Mouse (Mus musculus) CH12.LX (cell line): ENCODE data around the gene Crygb. TPM values are rescaled to one million over a fixed set of nuclear protein-coding genes. Genes with fewer than 3 reads are reported as not detected.
A peak's percentile ranks its signal among the peaks of the same experiment; 100 is the strongest.

ENCODE experiments used
- DNase-seq: peaks from one replicate; pipeline ENCODE4 v3.0.0-alpha.2; 2013; ENCODE audit errors: extremely low read depth
- H3K27ac ChIP-seq: 2 replicates; pipeline ENCODE4 v1.5.1; 2012; ENCODE audit warnings: low read depth, mild to moderate bottlenecking, control low read depth, moderate library complexity; ENCODE audit not compliant: insufficient read depth
- H3K27me3 ChIP-seq: replicated peaks from 2 replicates; pipeline ENCODE3; 2012; ENCODE audit warnings: inconsistent platforms
- H3K36me3 ChIP-seq, 2 experiments: replicated peaks in 1 of 2; 2 replicates each; pipeline versions ENCODE3 to v1.6.1; 2012; ENCODE audit warnings: inconsistent platforms in 1 of 2, low read length in 1 of 2, mild to moderate bottlenecking in 1 of 2, mixed read lengths in 1 of 2, moderate library complexity in 1 of 2; ENCODE audit not compliant: control insufficient read depth in 1 of 2, insufficient read depth in 1 of 2
- H3K4me1 ChIP-seq, 2 experiments: 2 replicates each; pipeline ENCODE4 v1.6.1; 2012; ENCODE audit warnings: inconsistent platforms in 1 of 2, moderate library complexity in 1 of 2; ENCODE audit not compliant: insufficient read depth in 2 of 2, control insufficient read depth in 1 of 2
- H3K4me2 ChIP-seq: 2 replicates; pipeline ENCODE4 v1.6.1; 2012; ENCODE audit warnings: low read depth, mild to moderate bottlenecking, control low read depth; ENCODE audit not compliant: poor library complexity, insufficient read depth, severe bottlenecking
- H3K4me3 ChIP-seq, 3 experiments: fragments of 150-350 bp in 1 of 3; sonication (generic) in 1 of 3; replicated peaks in 1 of 3; 2 replicates each; pipeline versions ENCODE3 to v1.5.1; 2011 to 2012; ENCODE audit warnings: low read depth in 2 of 3, low read length in 2 of 3, mild to moderate bottlenecking in 2 of 3, moderate library complexity in 2 of 3, control low read depth in 1 of 3, improper control_type of control experiment in 1 of 3, inconsistent platforms in 1 of 3, mixed read lengths in 1 of 3; ENCODE audit not compliant: poor library complexity in 1 of 3
- H3K79me2 ChIP-seq: replicated peaks from 2 replicates; pipeline ENCODE4 v1.6.1; 2012; ENCODE audit warnings: mild to moderate bottlenecking, moderate library complexity; ENCODE audit not compliant: control insufficient read depth, poor library complexity, insufficient read depth, severe bottlenecking; ENCODE audit errors: extremely low read depth
- H3K9ac ChIP-seq: 2 replicates; pipeline ENCODE4 v1.6.1; 2012; ENCODE audit warnings: low read depth, mild to moderate bottlenecking, control low read depth, moderate library complexity; ENCODE audit not compliant: insufficient read depth
- H3K9me3 ChIP-seq: replicated peaks from 2 replicates; pipeline ENCODE3; 2012; ENCODE audit warnings: low read length, inconsistent platforms, mixed read lengths
- CHD1 ChIP-seq: IDR thresholded peaks from 2 replicates; pipeline ENCODE4 v1.6.1; 2012; ENCODE audit warnings: low read depth, low read length, improper control_type of control experiment, inconsistent platforms
- E2F4 ChIP-seq: IDR thresholded peaks from 2 replicates; pipeline ENCODE4 v1.6.1; 2011; ENCODE audit warnings: low read depth, low read length, improper control_type of control experiment; ENCODE audit not compliant: insufficient replicate concordance
- ELF1 ChIP-seq: IDR thresholded peaks from 2 replicates; pipeline ENCODE4 v1.6.1; 2014; ENCODE audit warnings: low read depth, mild to moderate bottlenecking, inconsistent platforms, low read length, improper control_type of control experiment
- EP300 ChIP-seq: IDR thresholded peaks from 2 replicates; pipeline ENCODE4 v1.6.1; 2011; ENCODE audit warnings: low read length, improper control_type of control experiment
- HCFC1 ChIP-seq: IDR thresholded peaks from 2 replicates; pipeline ENCODE4 v1.6.1; 2012; ENCODE audit warnings: low read depth, mild to moderate bottlenecking, inconsistent platforms, low read length, improper control_type of control experiment
- JUN ChIP-seq: IDR thresholded peaks from 2 replicates; pipeline ENCODE4 v1.6.1; 2011; ENCODE audit warnings: low read depth, mild to moderate bottlenecking, low read length, improper control_type of control experiment, moderate library complexity; ENCODE audit not compliant: insufficient read depth
- JUND ChIP-seq: conservative IDR thresholded peaks from 2 replicates; pipeline ENCODE4 v1.6.1; 2011; ENCODE audit warnings: low read depth, low read length, improper control_type of control experiment
- MAFK ChIP-seq: IDR thresholded peaks from 2 replicates; pipeline ENCODE4 v1.6.1; 2011; ENCODE audit warnings: low read length, improper control_type of control experiment; ENCODE audit not compliant: insufficient replicate concordance
- MAX ChIP-seq: IDR thresholded peaks from 2 replicates; pipeline ENCODE4 v1.6.1; 2011; ENCODE audit warnings: low read length, improper control_type of control experiment
- MAZ ChIP-seq: IDR thresholded peaks from 2 replicates; pipeline ENCODE4 v1.6.1; 2012; ENCODE audit warnings: low read depth, mild to moderate bottlenecking, inconsistent platforms, low read length, improper control_type of control experiment, moderate library complexity
- NELFE ChIP-seq: IDR thresholded peaks from 2 replicates; pipeline ENCODE4 v1.6.1; 2011; ENCODE audit warnings: low read depth, low read length, improper control_type of control experiment
- NRF1 ChIP-seq: IDR thresholded peaks from 2 replicates; pipeline ENCODE4 v1.6.1; 2014; ENCODE audit warnings: low read depth, mild to moderate bottlenecking, inconsistent platforms, low read length, improper control_type of control experiment, moderate library complexity
- POLR2AphosphoS2 ChIP-seq: IDR thresholded peaks from 2 replicates; pipeline ENCODE4 v1.6.1; 2011; ENCODE audit warnings: low read depth, low read length, improper control_type of control experiment
- SIN3A ChIP-seq: IDR thresholded peaks from 2 replicates; pipeline ENCODE4 v1.6.1; 2012; ENCODE audit warnings: low read length, improper control_type of control experiment, inconsistent platforms
- TBP ChIP-seq: conservative IDR thresholded peaks from 2 replicates; pipeline ENCODE4 v1.6.1; 2011; ENCODE audit warnings: low read depth, low read length, improper control_type of control experiment
- ZC3H11A ChIP-seq: IDR thresholded peaks from 2 replicates; pipeline ENCODE4 v1.6.1; 2012; ENCODE audit warnings: low read depth, mild to moderate bottlenecking, inconsistent platforms, low read length, improper control_type of control experiment
- ZNF384 ChIP-seq: IDR thresholded peaks from 2 replicates; pipeline ENCODE4 v1.6.1; 2012; ENCODE audit warnings: low read depth, low read length, improper control_type of control experiment, inconsistent platforms
- dilution Hi-C: fragments of 300-500 bp; cut with MboI; formaldehyde crosslinking; loops from 2 replicates; pipeline ENCODE4 v1.14.3; 2020; ENCODE audit warnings: low sequenced_read_pairs; ENCODE audit not compliant: extremely low pct_unique_long_range_greater_than_20kb, extremely low pct_ligation_motif_present
- in situ Hi-C: fragments of 300-500 bp; cut with MboI; formaldehyde crosslinking; loops from 3 replicates; pipeline ENCODE4 v1.14.3; 2019; ENCODE audit warnings: low sequenced_read_pairs, low pct_ligation_motif_present, low pct_unique_long_range_greater_than_20kb, mixed read lengths
- polyA plus RNA-seq: library from polyadenylated mRNA; unstranded; fragments of >175 nt; gene quantifications from 2 replicates; pipeline ENCODE4 v1.2.1, GENCODE M21; 2012; ENCODE audit warnings: low read depth; ENCODE audit not compliant: insufficient read length
- total RNA-seq, 2 experiments: library from RNA; depleted of rRNA; stranded (reverse); fragments of 300-350 nt in 1 of 2; fragments of >200 nt in 1 of 2; gene quantifications; 2 replicates each; pipeline ENCODE4 v1.2.3; 2012 to 2014

The Crygb gene
- total and polyA plus RNA-seq, 3 experiments, result not detected

DNA sequence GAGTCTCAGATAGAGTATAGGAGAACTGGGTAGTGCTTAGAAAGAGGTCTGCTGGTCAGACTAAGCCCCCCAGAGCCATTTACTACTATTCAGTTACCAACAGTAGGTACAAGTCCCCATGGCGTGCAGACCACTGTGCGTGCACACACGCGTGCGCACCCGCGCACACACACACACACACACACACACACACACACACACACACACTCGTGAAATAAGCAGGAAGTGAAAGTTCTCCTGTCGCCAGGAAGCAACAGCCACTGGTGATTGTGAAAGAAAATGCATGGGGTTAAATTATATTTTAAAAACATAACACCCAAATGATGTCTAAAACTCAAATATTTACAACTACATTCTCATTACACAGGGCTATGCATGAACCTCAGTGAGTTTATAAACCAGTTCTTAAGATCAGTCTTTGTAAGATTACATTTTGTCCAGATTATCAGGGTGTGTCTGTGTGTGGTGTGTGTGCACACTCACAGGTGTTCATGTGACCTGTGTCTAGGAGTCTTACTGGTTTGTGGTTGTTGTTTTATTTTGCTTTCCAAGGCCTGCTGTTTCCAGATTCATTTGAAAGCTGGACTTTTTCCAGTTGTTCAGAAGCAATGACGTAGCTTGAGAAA lies 25.7 kb upstream of the Crygb start:
- no peaks in the 10 kb centered on the region for H3K36me3 ChIP-seq
- no peaks in the 10 kb centered on the region for H3K9me3 ChIP-seq
- in situ Hi-C loops (no loop called here), dilution Hi-C loops (no loop called here)
- no peaks in the 10 kb centered on the region for H3K27me3 ChIP-seq
- peak overlapping the region; percentile 15; the same call in 1 of the 2 replicates for H3K4me2 ChIP-seq
- no peak overlapping the region for H3K4me3 ChIP-seq
- H3K27ac ChIP-seq, result no peak overlapping the region
- TF ChIP-seq ELF1 (no peak), HCFC1 (no peak)
- DNase-seq, result no peak
- H3K79me2 ChIP-seq, result no peaks in the 10 kb centered on the region
- peaks cover 0 to 18% of the 10 kb centered on the region in 2 experiments; a peak in 2 of 4 replicates for H3K4me1 ChIP-seq
- no peak overlapping the region for H3K9ac ChIP-seq

- dilution Hi-C loops, result no loop called here
- H3K27me3 ChIP-seq, result no peaks in the 10 kb centered on the region
- H3K79me2 ChIP-seq, result no peaks in the 10 kb centered on the region
- H3K4me3 ChIP-seq, result no peak within 1 kb of the TSS
- TF ChIP-seq ZNF384 (no peak), ELF1 (no peak), MAX (no peak), JUND (no peak), JUN (no peak), NRF1 (no peak), TBP (no peak), NELFE (no peak), CHD1 (no peak), ZC3H11A (no peak), MAZ (no peak), SIN3A (no peak), POLR2AphosphoS2 (no peak), MAFK (no peak), EP300 (no peak), E2F4 (no peak)
- 0 out of 4 replicates have a peak, but pooled peaks cover 0 to 5% of the 10 kb centered on the region in 2 experiments for H3K4me1 ChIP-seq
- H3K27ac ChIP-seq, result no peak within 1 kb of the TSS
- no peak within 1 kb of the TSS for H3K4me2 ChIP-seq
- H3K9ac ChIP-seq, result no peak within 1 kb of the TSS
- H3K36me3 ChIP-seq, result no peaks in the 10 kb centered on the region
- DNase-seq, result no peak
- no peaks in the 10 kb centered on the region for H3K9me3 ChIP-seq
- in situ Hi-C loops, result no loop called here
Observed at GRCm38 (mm10) chr1:65103273-65103672, 21.2 kb upstream of the Crygb start, which contains the start of gene Cryga. TSS of gene Cryga (minus strand) at chr1:65103373.
